Mouse (Mus musculus): ENCODE measurements around the gene Gm11992. TPM values are rescaled to one million over a fixed set of nuclear protein-coding genes. Genes with fewer than 3 reads are reported as not detected.
A peak's percentile ranks its signal among the peaks of the same experiment; 100 is the strongest.

The Gm11992 gene
- polyA plus RNA-seq, 1 experiment from 2014 or later: 0.11 TPM

- TF ChIP-seq EP300 (IDR thresholded peaks at IDR 0.05; ENCODE audit: low read depth) (no peak), CTCF (IDR thresholded peaks at IDR 0.05; ENCODE audit: low read depth) (no peak)
- Histone ChIP-seq H3K27ac (ENCODE audit: low read depth) (no peak overlapping the region), H3K4me1 (ENCODE audit: insufficient read depth) (no peaks in the 10 kb centered on the region; the same call in 1 of the 2 replicates), H3K4me3 (ENCODE audit: low read depth, low read length) (no peak overlapping the region), H3K9me3 (ENCODE audit: low read length) (no peaks in the 10 kb centered on the region), H3K27me3 (ENCODE audit: insufficient read depth, low read length) (0 out of 2 replicates have a peak, but pooled peaks cover 6% of the 10 kb centered on the region), H3K4me2 (ENCODE audit: low read depth, low read length) (no peak overlapping the region), H3K36me3 (replicated peaks; ENCODE audit: insufficient read depth, low read length) (no peaks in the 10 kb centered on the region), H3K9ac (replicated peaks) (no peak overlapping the region)
- ATAC-seq (no peak), DNase-seq (no peak)
- 69% methylated on average over 5 of the region's 5 CpGs for WGBS (ENCODE audit: insufficient replicate concordance)
Observed at GRCm38 (mm10) chr11:9047044-9047443, 1.4 kb upstream of the Gm11992 start.

- DNase-seq (peak; percentile 42), ATAC-seq (peak; percentile 73)
- Histone ChIP-seq H3K9ac (replicated peaks) (no peak within 1 kb of the TSS), H3K4me1 (ENCODE audit: insufficient read depth) (no peaks in the 10 kb centered on the region; the same call in 1 of the 2 replicates), H3K27me3 (ENCODE audit: insufficient read depth, low read length) (0 out of 2 replicates have a peak, but pooled peaks cover 6% of the 10 kb centered on the region), H3K4me2 (ENCODE audit: low read depth, low read length) (peak within 1 kb of the TSS; percentile 78), H3K4me3 (ENCODE audit: low read depth, low read length) (peak within 1 kb of the TSS; percentile 47), H3K36me3 (replicated peaks; ENCODE audit: insufficient read depth, low read length) (no peaks in the 10 kb centered on the region), H3K27ac (ENCODE audit: low read depth) (no peak within 1 kb of the TSS), H3K9me3 (ENCODE audit: low read length) (no peaks in the 10 kb centered on the region)
- WGBS (ENCODE audit: insufficient replicate concordance): 0% methylated on average over 18 of the region's 18 CpGs
- no peak for TF ChIP-seq CTCF (IDR thresholded peaks at IDR 0.05; ENCODE audit: low read depth)
- TF ChIP-seq EP300 (IDR thresholded peaks at IDR 0.05; ENCODE audit: low read depth): no peak
Observed at GRCm38 (mm10) chr11:9048703-9049060, 288 bp downstream of the Gm11992 start, which contains the start of gene Sun3. Gene Sun3, minus strand, starts transcription at chr11:9048991.

DNA sequence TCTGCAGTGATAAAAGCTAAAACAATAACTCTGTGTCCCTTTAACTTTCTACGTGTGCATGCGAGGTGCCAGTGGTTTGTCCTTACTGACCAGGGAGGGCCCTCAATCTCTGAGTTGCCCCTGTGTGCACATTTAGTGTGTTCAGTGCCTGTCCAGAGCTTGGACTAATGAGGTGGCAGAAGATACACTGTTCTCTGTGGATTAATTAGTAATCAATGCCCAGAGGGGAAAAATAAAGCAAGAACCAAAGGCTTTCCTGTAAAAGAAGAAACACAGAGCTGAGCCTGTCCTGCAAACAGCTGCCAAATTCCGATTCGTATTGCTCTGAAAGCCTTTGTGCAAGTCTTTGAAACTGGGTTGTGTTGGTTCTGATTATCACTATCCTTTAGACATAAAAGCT lies 1.8 kb downstream of the Gm11992 start:
- Histone ChIP-seq H3K36me3 (replicated peaks; ENCODE audit: insufficient read depth, low read length) (no peaks in the 10 kb centered on the region), H3K4me2 (ENCODE audit: low read depth, low read length) (no peak overlapping the region), H3K9ac (replicated peaks) (no peak overlapping the region), H3K4me1 (ENCODE audit: insufficient read depth) (no peaks in the 10 kb centered on the region; the same call in 1 of the 2 replicates), H3K9me3 (ENCODE audit: low read length) (no peaks in the 10 kb centered on the region), H3K4me3 (ENCODE audit: low read depth, low read length) (no peak overlapping the region), H3K27ac (ENCODE audit: low read depth) (no peak overlapping the region), H3K27me3 (ENCODE audit: insufficient read depth, low read length) (0 out of 2 replicates have a peak, but pooled peaks cover 6% of the 10 kb centered on the region)
- DNase-seq (no peak), ATAC-seq (no peak)
- TF ChIP-seq CTCF (IDR thresholded peaks at IDR 0.05; ENCODE audit: low read depth): no peak
- 78% methylated on average over 4 of the region's 4 CpGs for WGBS (ENCODE audit: insufficient replicate concordance)

- no peak overlapping the region for H3K4me2 ChIP-seq (ENCODE audit: low read depth, low read length)
Observed at GRCm38 (mm10) chr11:9051895-9052294, 3.5 kb downstream of the Gm11992 start.

GRCm38 (mm10) chr11:9056937-9057336 lies 8.5 kb downstream of the Gm11992 start:
- WGBS (ENCODE audit: insufficient replicate concordance): 50% methylated on average over 2 of the region's 2 CpGs
- no peaks in the 10 kb centered on the region for H3K36me3 ChIP-seq (replicated peaks; ENCODE audit: insufficient read depth, low read length)
- TF ChIP-seq CTCF (IDR thresholded peaks at IDR 0.05; ENCODE audit: low read depth) (no peak), EP300 (IDR thresholded peaks at IDR 0.05; ENCODE audit: low read depth) (no peak)
- H3K9ac ChIP-seq (replicated peaks): no peak overlapping the region
- no peaks in the 10 kb centered on the region for H3K9me3 ChIP-seq (ENCODE audit: low read length)
- no peak overlapping the region for H3K4me3 ChIP-seq (ENCODE audit: low read depth, low read length)
- H3K4me2 ChIP-seq (ENCODE audit: low read depth, low read length): no peak overlapping the region
- ATAC-seq (no peak), DNase-seq (no peak)
- no peaks in the 10 kb centered on the region for H3K4me1 ChIP-seq (ENCODE audit: insufficient read depth)
- no peak overlapping the region for H3K27ac ChIP-seq (ENCODE audit: low read depth)
- no peaks in the 10 kb centered on the region for H3K27me3 ChIP-seq (ENCODE audit: insufficient read depth, low read length)

More at GRCm38 (mm10) chr11:9051895-9052294, 3.5 kb downstream of the Gm11992 start:
- Histone ChIP-seq H3K9me3 (ENCODE audit: low read length) (no peaks in the 10 kb centered on the region), H3K27ac (ENCODE audit: low read depth) (no peak overlapping the region), H3K4me3 (ENCODE audit: low read depth, low read length) (no peak overlapping the region), H3K4me1 (ENCODE audit: insufficient read depth) (no peaks in the 10 kb centered on the region; the same call in 1 of the 2 replicates), H3K27me3 (ENCODE audit: insufficient read depth, low read length) (0 out of 2 replicates have a peak, but pooled peaks cover 6% of the 10 kb centered on the region), H3K36me3 (replicated peaks; ENCODE audit: insufficient read depth, low read length) (no peaks in the 10 kb centered on the region), H3K9ac (replicated peaks) (no peak overlapping the region)
- ATAC-seq (no peak), DNase-seq (no peak)
- WGBS (ENCODE audit: insufficient replicate concordance): 47% methylated on average over 2 of the region's 2 CpGs
- TF ChIP-seq CTCF (IDR thresholded peaks at IDR 0.05; ENCODE audit: low read depth): no peak
- TF ChIP-seq EP300 (IDR thresholded peaks at IDR 0.05; ENCODE audit: low read depth): no peak

GRCm38 (mm10) chr11:9057711-9058110 lies 9.3 kb downstream of the Gm11992 start:
- TF ChIP-seq EP300 (IDR thresholded peaks at IDR 0.05; ENCODE audit: low read depth) (no peak), CTCF (IDR thresholded peaks at IDR 0.05; ENCODE audit: low read depth) (no peak)
- no peak for ATAC-seq
- Histone ChIP-seq H3K4me1 (ENCODE audit: insufficient read depth) (no peaks in the 10 kb centered on the region), H3K27me3 (ENCODE audit: insufficient read depth, low read length) (no peaks in the 10 kb centered on the region), H3K27ac (ENCODE audit: low read depth) (no peak overlapping the region), H3K4me2 (ENCODE audit: low read depth, low read length) (no peak overlapping the region), H3K4me3 (ENCODE audit: low read depth, low read length) (no peak overlapping the region), H3K36me3 (replicated peaks; ENCODE audit: insufficient read depth, low read length) (no peaks in the 10 kb centered on the region), H3K9me3 (ENCODE audit: low read length) (no peaks in the 10 kb centered on the region), H3K9ac (replicated peaks) (no peak overlapping the region)
- 85% methylated on average over 4 of the region's 4 CpGs for WGBS (ENCODE audit: insufficient replicate concordance)
- DNase-seq: no peak
